8 mouse cellular contexts compared by ENCODE assay signal in the genomic region with DNA sequence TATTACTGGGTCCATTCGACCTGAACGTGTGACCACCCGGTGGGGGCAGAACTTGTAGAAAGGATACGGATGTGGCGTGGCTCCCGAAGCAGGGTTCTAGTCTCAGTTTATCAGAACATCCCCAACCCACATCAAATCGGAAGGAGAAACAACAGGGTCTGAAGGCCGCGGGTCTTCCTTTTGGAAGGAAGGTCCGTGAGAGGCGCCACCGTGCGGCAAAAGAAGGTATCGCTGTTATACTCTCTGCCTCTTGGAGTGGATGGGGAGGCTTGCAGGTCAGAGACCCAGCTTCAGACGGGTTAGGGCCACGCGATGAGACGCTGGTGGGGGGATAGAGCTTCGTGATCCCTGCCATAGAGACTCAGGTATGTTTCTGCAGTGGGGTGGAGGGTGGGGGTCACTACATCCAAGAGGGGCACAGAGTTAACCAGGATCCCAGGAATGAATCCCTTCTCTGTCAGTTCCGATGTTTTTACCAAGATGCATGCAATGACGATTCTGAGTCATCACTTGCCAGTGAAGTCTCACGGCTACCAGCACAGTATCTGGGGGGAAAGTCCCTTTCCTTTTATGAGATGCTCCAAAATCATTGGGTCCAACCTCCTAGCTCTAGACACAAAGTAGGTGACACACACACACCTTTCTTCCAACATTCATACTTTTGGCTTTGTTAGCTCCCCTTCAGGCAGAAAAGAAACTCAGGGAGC. TPM values are rescaled to one million over a fixed set of nuclear protein-coding genes. Genes with fewer than 3 reads are reported as not detected.
DNase-seq lines count a peak whose midpoint lies in the region; ATAC-seq lines count a peak whose summit lies in the region.

No protein-coding gene starts in this region.

- peak; percentile 58 for DNase-seq in gastrocnemius, adult 18-20 months (ENCODE audit: low spot score)
- no peak for DNase-seq in gastrocnemius, postnatal 25 days
- peak; percentile 96 for DNase-seq in MN1 (ENCODE audit: low spot score)
- DNase-seq in cerebellum, postnatal 36 days: peak; percentile 66 to 68
- DNase-seq in kidney, postnatal 4 days: peak; percentile 89 to 90
- peak; percentile 72 to 91 for DNase-seq in spleen, postnatal 4 days (ENCODE audit: low spot score in 2 of 2)

- 28% methylated on average over 22 of the region's 22 CpGs for WGBS in heart, embryonic 16.5 days

- H3K9me3 ChIP-seq in heart, embryonic 16.5 days (replicated peaks; ENCODE audit: control insufficient read depth, low read length): no peaks in the 10 kb centered on the region
- no peaks in the 10 kb centered on the region for H3K9me3 ChIP-seq in megakaryocyte, embryonic 14.5 days

- H3K4me1 ChIP-seq in heart, embryonic 16.5 days (ENCODE audit: control insufficient read depth, insufficient read depth, low read length): peaks cover 4% of the 10 kb centered on the region
- peaks cover 70% of the 10 kb centered on the region for H3K4me1 ChIP-seq in megakaryocyte, embryonic 14.5 days

- no peaks in the 10 kb centered on the region for H3K36me3 ChIP-seq in heart, embryonic 16.5 days (ENCODE audit: control insufficient read depth, insufficient read depth)
- no peaks in the 10 kb centered on the region for H3K36me3 ChIP-seq in megakaryocyte, embryonic 14.5 days (replicated peaks; ENCODE audit: low read length)

- H3K27ac ChIP-seq in heart, embryonic 16.5 days (ENCODE audit: low read length): no peak overlapping the region

- H3K4me3 ChIP-seq in heart, embryonic 16.5 days (ENCODE audit: low read length): no peak overlapping the region
- peak overlapping the region; percentile 48 for H3K4me3 ChIP-seq in megakaryocyte, embryonic 14.5 days (replicated peaks)

- ATAC-seq in heart, embryonic 16.5 days (replicated peaks; ENCODE audit: extremely low read depth, insufficient read depth, low FRiP score): no peak

- H3K4me2 ChIP-seq in heart, embryonic 16.5 days (ENCODE audit: low read depth, low read length): peak overlapping the region; percentile 45

- H3K27me3 ChIP-seq in heart, embryonic 16.5 days (ENCODE audit: control insufficient read depth, insufficient read depth, low read length): no peaks in the 10 kb centered on the region
- peaks cover 18% of the 10 kb centered on the region for H3K27me3 ChIP-seq in megakaryocyte, embryonic 14.5 days (replicated peaks)

- no peak overlapping the region for H3K9ac ChIP-seq in heart, embryonic 16.5 days (ENCODE audit: low read length)

RNA-seq across cellular contexts. Expression of gene Fam76a, which starts 17.2 kb away (rescaled TPM):
- total RNA-seq in gastrocnemius, adult 18-20 months (2021): 10 to 100 TPM; 23.5 to 23.9 TPM
- total RNA-seq in gastrocnemius, postnatal 25 days (2021): 10 to 100 TPM; 19.8 to 23.0 TPM
- 41.5 and 46.2 TPM in 2 replicates for polyA plus RNA-seq in heart, embryonic 16.5 days (2015; fragmentation: Nextera tagmentation; extraction: Ambion mirVana)
- polyA plus RNA-seq in megakaryocyte, embryonic 14.5 days (2012; ENCODE audit: insufficient read depth, low replicate concordance): 9.4 and 13.8 TPM in 2 replicates

RNA-seq across cellular contexts. Expression of gene Fgr, which starts 34.3 kb away (rescaled TPM):
- total RNA-seq in gastrocnemius, adult 18-20 months (2021): under 1 TPM; 0.09 to 0.14 TPM
- under 1 TPM in 1 of 2 experiments, not detected in 1; 0.43 TPM for total RNA-seq in gastrocnemius, postnatal 25 days (2021)
- 0.70 and 1.4 TPM in 2 replicates for polyA plus RNA-seq in heart, embryonic 16.5 days (2015; fragmentation: Nextera tagmentation; extraction: Ambion mirVana)
- 4.8 TPM in 1 of 2 replicates, not detected in the other for polyA plus RNA-seq in megakaryocyte, embryonic 14.5 days (2012; ENCODE audit: insufficient read depth, low replicate concordance)

RNA-seq across cellular contexts. Expression of gene Stx12, which starts 55.3 kb away (rescaled TPM):
- total RNA-seq in gastrocnemius, adult 18-20 months (2021): 10 to 100 TPM; 24.6 to 26.5 TPM
- 10 to 100 TPM; 20.7 to 23.3 TPM for total RNA-seq in gastrocnemius, postnatal 25 days (2021)
- 53.5 and 56.9 TPM in 2 replicates for polyA plus RNA-seq in heart, embryonic 16.5 days (2015; fragmentation: Nextera tagmentation; extraction: Ambion mirVana)
- 4.9 and 5.3 TPM in 2 replicates for polyA plus RNA-seq in megakaryocyte, embryonic 14.5 days (2012; ENCODE audit: insufficient read depth, low replicate concordance)
